In genomic region chr1:66692780-66693392, GRCm38 (mm10) we compare ENCODE assay signal across 15 mouse cellular contexts. TPM values are rescaled to one million over a fixed set of nuclear protein-coding genes. Genes with fewer than 3 reads are reported as not detected.
DNase-seq lines count a peak whose midpoint lies in the region; ATAC-seq and TF ChIP-seq lines count a peak whose summit lies in the region.
"Had no signal": no experiment of that assay in that cellular context is flagged by ENCODE, and none has a peak within 500 bp of the region (broad histone marks: within the 10 kb centered on the region; RNA-seq: fewer than 3 reads in every experiment).

No protein-coding gene starts in this region.

- 0 out of 2 replicates have a peak overlapping the region, but pooled peaks have one; percentile 43 for H3K27ac ChIP-seq in cerebellum, adult 2 months (ENCODE audit: insufficient read depth, low read length)
- H3K27ac ChIP-seq in hindbrain, embryonic 13.5 days = peak overlapping the region; percentile 40; the same call in 1 of the 2 replicates
- no peak overlapping the region for H3K27ac ChIP-seq in hindbrain, embryonic 10.5 days
- H3K27ac ChIP-seq in limb, embryonic 10.5 days = no peak overlapping the region
- H3K27ac ChIP-seq: kidney, embryonic 15.5 days; macrophage had no signal

- WGBS in cerebellum, adult 2 months = 62% methylated on average over 8 of the region's 8 CpGs
- 69% methylated on average over 8 of the region's 8 CpGs for whole genome bisulfite sequencing in hindbrain, embryonic 13.5 days
- 78% methylated on average over 8 of the region's 8 CpGs for WGBS in hindbrain, embryonic 10.5 days
- WGBS in limb, embryonic 10.5 days = 90% methylated on average over 8 of the region's 8 CpGs

- H3K36me3 ChIP-seq in hindbrain, embryonic 13.5 days = no peaks in the 10 kb centered on the region
- H3K36me3 ChIP-seq in hindbrain, embryonic 10.5 days = no peaks in the 10 kb centered on the region
- H3K36me3 ChIP-seq in limb, embryonic 10.5 days = no peaks in the 10 kb centered on the region
- H3K36me3 ChIP-seq: kidney, embryonic 15.5 days had no signal

- DNase-seq in cerebellum, adult 2 months = peak in 1 of 2 experiments; percentile 18
- DNase-seq in cerebellum, adult 11 months = no peak
- DNase-seq in hindbrain, embryonic 10.5 days (ENCODE audit: low spot score) = no peak
- peak; percentile 19 for DNase-seq in retina, postnatal 1 day
- no peak for DNase-seq in retina, embryonic 14.5 days (ENCODE audit: low spot score)
- DNase-seq in limb, embryonic 10.5 days (ENCODE audit: low spot score) = no peak
- DNase-seq in spleen, postnatal 14 days (ENCODE audit: low spot score in 2 of 2) = no peak
- DNase-seq: adrenal gland, postnatal 14 days; heart, postnatal 10 days; lung, embryonic 14.5 days; thymus, adult 2 months had no signal

- no peaks in the 10 kb centered on the region for H3K27me3 ChIP-seq in cerebellum, adult 2 months (ENCODE audit: control insufficient read depth, insufficient read depth, low read length)
- H3K27me3 ChIP-seq in hindbrain, embryonic 13.5 days = no peaks in the 10 kb centered on the region
- H3K27me3 ChIP-seq in hindbrain, embryonic 10.5 days (ENCODE audit: insufficient read depth, poor library complexity, severe bottlenecking) = no peaks in the 10 kb centered on the region
- H3K27me3 ChIP-seq in limb, embryonic 10.5 days (ENCODE audit: low read depth, poor library complexity, severe bottlenecking) = no peaks in the 10 kb centered on the region
- H3K27me3 ChIP-seq: CH12.LX; kidney, embryonic 15.5 days had no signal

- H3K9me3 ChIP-seq in hindbrain, embryonic 13.5 days = no peaks in the 10 kb centered on the region
- H3K9me3 ChIP-seq in hindbrain, embryonic 10.5 days = no peaks in the 10 kb centered on the region
- no peaks in the 10 kb centered on the region for H3K9me3 ChIP-seq in limb, embryonic 10.5 days (replicated peaks)
- H3K9me3 ChIP-seq: kidney, embryonic 15.5 days had no signal

- H3K4me2 ChIP-seq in hindbrain, embryonic 13.5 days = no peak overlapping the region
- H3K4me2 ChIP-seq: kidney, embryonic 15.5 days; lung, embryonic 14.5 days had no signal

- no peak for TF ChIP-seq CTCF in cerebellum, adult 2 months (IDR thresholded peaks at IDR 0.05; ENCODE audit: borderline replicate concordance, insufficient read depth, low read depth, low read length)

- no peak for TF ChIP-seq POLR2A in cerebellum, adult 2 months (IDR thresholded peaks at IDR 0.05; ENCODE audit: borderline replicate concordance, insufficient read depth, low read length)

- no peaks in the 10 kb centered on the region for H3K4me1 ChIP-seq in cerebellum, adult 2 months (ENCODE audit: control insufficient read depth, insufficient read depth, low read length)
- 0 out of 2 replicates have a peak, but pooled peaks cover 4% of the 10 kb centered on the region for H3K4me1 ChIP-seq in hindbrain, embryonic 13.5 days (replicated peaks)
- H3K4me1 ChIP-seq in hindbrain, embryonic 10.5 days (replicated peaks) = peaks cover 6% of the 10 kb centered on the region; the same call in 1 of the 2 replicates
- no peaks in the 10 kb centered on the region for H3K4me1 ChIP-seq in limb, embryonic 10.5 days
- H3K4me1 ChIP-seq: kidney, embryonic 15.5 days had no signal

- no peak overlapping the region for H3K9ac ChIP-seq in hindbrain, embryonic 13.5 days
- H3K9ac ChIP-seq: kidney, embryonic 15.5 days; lung, embryonic 14.5 days had no signal

- peak; percentile 68; the same call in 1 of the 2 replicates for ATAC-seq in hindbrain, embryonic 13.5 days (ENCODE audit: low FRiP score)

- no peak overlapping the region for H3K4me3 ChIP-seq in cerebellum, adult 2 months (replicated peaks; ENCODE audit: insufficient read depth, low read depth, low read length)
- H3K4me3 ChIP-seq in hindbrain, embryonic 13.5 days = no peak overlapping the region
- H3K4me3 ChIP-seq in hindbrain, embryonic 10.5 days = no peak overlapping the region
- H3K4me3 ChIP-seq in limb, embryonic 10.5 days = no peak overlapping the region
- H3K4me3 ChIP-seq: kidney, embryonic 15.5 days had no signal

RNA-seq across cellular contexts. Expression of gene Rpe, which starts 7.7 kb away (rescaled TPM):
- polyA plus RNA-seq in cerebellum, adult 2 months (2012; rRNA removed) = 23.7 and 29.5 TPM in 2 replicates
- 37.2 and 44.5 TPM in 2 replicates for polyA plus RNA-seq in hindbrain, embryonic 13.5 days (2015; fragmentation: Nextera tagmentation; extraction: Ambion mirVana)
- polyA plus RNA-seq in hindbrain, embryonic 10.5 days (2016; fragmentation: Nextera tagmentation; extraction: Ambion mirVana) = 41.6 and 49.6 TPM in 2 replicates
- 40.1 and 43.2 TPM in 2 replicates for polyA plus RNA-seq in limb, embryonic 10.5 days (2016; fragmentation: Nextera tagmentation; extraction: Ambion mirVana)

Comparison
In these comparisons a context has a peak if more than half of its experiments do, and no peak if none do; other contexts are left out.
1. H3K27ac ChIP-seq: peak in cerebellum, adult 2 months (single experiment) and hindbrain, embryonic 13.5 days (single experiment); none in hindbrain, embryonic 10.5 days (single experiment) and limb, embryonic 10.5 days (single experiment).